Mouse (Mus musculus): ENCODE data around the gene Ybx2. TPM values are rescaled to one million over a fixed set of nuclear protein-coding genes. Genes with fewer than 3 reads are reported as not detected.

Ybx2 gene
- polyA plus RNA-seq, 1 experiment from 2014 or later = 0.42 TPM

DNA sequence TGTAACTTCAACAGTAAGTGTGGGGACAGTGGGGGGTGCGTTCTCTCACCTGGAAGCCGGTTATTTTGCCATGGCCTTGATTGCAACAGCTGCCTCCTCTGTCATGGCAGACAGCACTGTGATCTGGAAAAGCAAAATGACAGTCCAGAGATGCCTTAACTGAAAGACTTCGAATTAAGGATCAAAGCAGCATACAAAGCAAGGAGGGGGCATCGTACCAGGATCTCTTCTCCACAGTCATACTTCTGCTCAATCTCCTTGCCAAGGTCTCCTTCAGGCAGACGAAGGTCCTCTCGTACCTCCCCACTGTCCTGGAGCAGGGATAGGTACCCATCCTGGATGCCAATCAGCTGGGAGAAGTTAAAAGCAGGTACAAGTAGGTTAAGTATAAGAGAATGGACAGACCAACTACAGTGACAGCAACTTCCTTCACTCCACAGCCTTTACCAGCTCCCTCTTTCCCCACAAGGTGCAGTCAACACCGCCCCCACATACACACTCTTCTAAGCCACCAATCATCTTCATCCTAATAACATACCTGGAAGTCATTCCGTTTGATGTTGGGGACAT, 18.1 kb upstream of the Ybx2 start:
- no peak overlapping the region for H3K4me2 ChIP-seq (replicated peaks; ENCODE audit: low read depth)
- no peak overlapping the region for H3K9ac ChIP-seq (ENCODE audit: low read depth, low read length)
- TF ChIP-seq CTCF (IDR thresholded peaks at IDR 0.05; ENCODE audit: low read depth) = no peak
- 0 out of 2 replicates have a peak, but pooled peaks cover 5% of the 10 kb centered on the region for H3K4me1 ChIP-seq (replicated peaks; ENCODE audit: control insufficient read depth, insufficient read depth, low read length)
- 81% methylated on average over 8 of the region's 8 CpGs for WGBS
- H3K27me3 ChIP-seq (replicated peaks; ENCODE audit: control insufficient read depth, insufficient read depth, low read length) = no peaks in the 10 kb centered on the region
- no peak for ATAC-seq
- H3K4me3 ChIP-seq (ENCODE audit: low read depth, low read length) = no peak overlapping the region
- H3K36me3 ChIP-seq (ENCODE audit: control insufficient read depth, insufficient read depth) = peaks cover 47% of the 10 kb centered on the region
- H3K27ac ChIP-seq (ENCODE audit: low read depth, low read length) = no peak overlapping the region; the same call in 1 of the 2 replicates
- H3K9me3 ChIP-seq (ENCODE audit: control insufficient read depth) = no peaks in the 10 kb centered on the region

DNA sequence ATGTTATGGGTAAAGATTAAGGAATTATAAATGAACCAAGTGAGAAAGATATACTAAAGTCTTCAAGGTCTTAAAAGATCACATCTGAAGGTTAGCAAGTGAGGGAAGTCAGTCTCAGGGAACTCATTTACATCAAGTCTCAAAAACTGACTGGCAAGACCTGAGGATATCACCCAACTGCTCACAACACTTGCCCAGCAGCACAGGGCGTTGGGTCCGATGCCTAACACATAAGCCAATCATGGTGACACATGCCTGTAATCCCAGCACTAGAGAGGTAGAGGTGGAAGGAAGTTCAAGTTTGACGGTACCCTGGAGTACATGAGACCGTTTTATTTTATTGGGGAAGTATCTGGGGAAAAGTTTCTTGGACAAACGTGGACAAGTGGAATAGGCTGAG, 17.5 kb upstream of the Ybx2 start:
- no peak overlapping the region for H3K4me3 ChIP-seq (ENCODE audit: low read depth, low read length)
- 0 out of 2 replicates have a peak, but pooled peaks cover 5% of the 10 kb centered on the region for H3K4me1 ChIP-seq (replicated peaks; ENCODE audit: control insufficient read depth, insufficient read depth, low read length)
- no peak overlapping the region for H3K27ac ChIP-seq (ENCODE audit: low read depth, low read length)
- TF ChIP-seq CTCF (IDR thresholded peaks at IDR 0.05; ENCODE audit: low read depth) = no peak
- no peak overlapping the region for H3K4me2 ChIP-seq (replicated peaks; ENCODE audit: low read depth)
- ATAC-seq = no peak
- 68% methylated on average over 5 of the region's 5 CpGs for WGBS
- no peaks in the 10 kb centered on the region for H3K27me3 ChIP-seq (replicated peaks; ENCODE audit: control insufficient read depth, insufficient read depth, low read length)
- peaks cover 41% of the 10 kb centered on the region for H3K36me3 ChIP-seq (ENCODE audit: control insufficient read depth, insufficient read depth)
- H3K9ac ChIP-seq (ENCODE audit: low read depth, low read length) = no peak overlapping the region
- no peaks in the 10 kb centered on the region for H3K9me3 ChIP-seq (ENCODE audit: control insufficient read depth)

DNA sequence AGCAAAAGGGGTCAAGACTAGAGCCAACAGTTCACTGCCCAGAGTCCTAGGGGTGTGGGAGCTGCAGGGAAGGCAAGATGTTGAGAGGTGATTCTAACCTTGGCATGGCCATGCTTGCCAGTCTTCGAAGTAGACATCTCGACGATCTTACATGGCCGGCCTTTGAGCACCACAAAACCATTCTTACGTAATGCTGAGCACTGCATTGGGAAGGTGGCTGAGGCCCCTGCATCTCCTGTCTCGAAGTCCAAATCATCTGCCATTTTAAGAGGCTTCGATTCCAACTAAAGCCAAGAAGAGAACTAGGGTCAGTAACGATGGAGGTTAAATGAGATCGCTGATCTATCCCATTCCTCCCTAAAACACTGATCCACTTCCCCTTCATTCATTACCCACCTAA, 16.5 kb upstream of the Ybx2 start:
- 0 out of 2 replicates have a peak, but pooled peaks cover 5% of the 10 kb centered on the region for H3K4me1 ChIP-seq (replicated peaks; ENCODE audit: control insufficient read depth, insufficient read depth, low read length)
- H3K36me3 ChIP-seq (ENCODE audit: control insufficient read depth, insufficient read depth) = peaks cover 37% of the 10 kb centered on the region
- H3K4me3 ChIP-seq (ENCODE audit: low read depth, low read length) = peak overlapping the region; percentile 70
- WGBS = 59% methylated on average over 9 of the region's 9 CpGs
- H3K4me2 ChIP-seq (replicated peaks; ENCODE audit: low read depth) = peak overlapping the region; percentile 94
- H3K9me3 ChIP-seq (ENCODE audit: control insufficient read depth) = no peaks in the 10 kb centered on the region
- TF ChIP-seq CTCF (IDR thresholded peaks at IDR 0.05; ENCODE audit: low read depth) = no peak
- peak overlapping the region; percentile 11; the same call in 1 of the 2 replicates for H3K27ac ChIP-seq (ENCODE audit: low read depth, low read length)
- H3K9ac ChIP-seq (ENCODE audit: low read depth, low read length) = no peak overlapping the region
- no peak for ATAC-seq
- H3K27me3 ChIP-seq (replicated peaks; ENCODE audit: control insufficient read depth, insufficient read depth, low read length) = no peaks in the 10 kb centered on the region

DNA sequence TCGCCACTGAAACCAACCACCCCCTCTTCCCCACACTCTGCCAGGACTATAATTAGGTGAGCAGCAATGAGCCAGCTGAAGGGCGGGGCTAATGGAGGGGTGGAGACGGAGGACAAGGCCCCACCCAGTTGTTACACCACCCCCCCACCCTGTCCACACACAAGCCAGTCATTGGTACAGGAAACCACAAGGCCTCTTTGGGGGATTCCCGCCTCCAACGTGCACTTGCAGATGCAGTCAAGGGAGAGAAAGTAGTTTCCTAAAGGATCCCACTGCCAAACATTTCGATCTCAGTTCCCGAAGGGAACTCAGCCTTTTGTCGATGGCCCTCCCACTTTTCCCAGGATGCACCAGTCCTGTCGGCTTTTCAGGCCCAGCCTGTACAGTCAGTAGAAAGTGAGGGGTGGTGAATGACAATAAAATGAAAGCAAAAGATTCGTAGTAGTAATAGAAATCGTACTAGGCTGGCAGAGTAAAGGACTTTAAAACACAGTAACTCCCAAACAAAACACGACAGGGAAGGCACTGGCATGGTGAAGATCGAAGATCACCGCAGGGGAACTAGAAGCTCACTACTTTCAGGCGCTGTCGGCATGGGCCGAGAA, 15.8 kb upstream of the Ybx2 start:
- peaks cover 37% of the 10 kb centered on the region for H3K36me3 ChIP-seq (ENCODE audit: control insufficient read depth, insufficient read depth)
- no peaks in the 10 kb centered on the region for H3K27me3 ChIP-seq (replicated peaks; ENCODE audit: control insufficient read depth, insufficient read depth, low read length)
- peak overlapping the region; percentile 87 for H3K9ac ChIP-seq (ENCODE audit: low read depth, low read length)
- peak; percentile 20 for ATAC-seq
- peak overlapping the region; percentile 94 for H3K4me2 ChIP-seq (replicated peaks; ENCODE audit: low read depth)
- WGBS = under 1% methylated on average over 17 of the region's 17 CpGs
- 0 out of 2 replicates have a peak, but pooled peaks cover 5% of the 10 kb centered on the region for H3K4me1 ChIP-seq (replicated peaks; ENCODE audit: control insufficient read depth, insufficient read depth, low read length)
- H3K9me3 ChIP-seq (ENCODE audit: control insufficient read depth) = no peaks in the 10 kb centered on the region
- H3K4me3 ChIP-seq (ENCODE audit: low read depth, low read length) = peak overlapping the region; percentile 70
- H3K27ac ChIP-seq (ENCODE audit: low read depth, low read length) = peak overlapping the region; percentile 98
- no peak for TF ChIP-seq CTCF (IDR thresholded peaks at IDR 0.05; ENCODE audit: low read depth)

DNA sequence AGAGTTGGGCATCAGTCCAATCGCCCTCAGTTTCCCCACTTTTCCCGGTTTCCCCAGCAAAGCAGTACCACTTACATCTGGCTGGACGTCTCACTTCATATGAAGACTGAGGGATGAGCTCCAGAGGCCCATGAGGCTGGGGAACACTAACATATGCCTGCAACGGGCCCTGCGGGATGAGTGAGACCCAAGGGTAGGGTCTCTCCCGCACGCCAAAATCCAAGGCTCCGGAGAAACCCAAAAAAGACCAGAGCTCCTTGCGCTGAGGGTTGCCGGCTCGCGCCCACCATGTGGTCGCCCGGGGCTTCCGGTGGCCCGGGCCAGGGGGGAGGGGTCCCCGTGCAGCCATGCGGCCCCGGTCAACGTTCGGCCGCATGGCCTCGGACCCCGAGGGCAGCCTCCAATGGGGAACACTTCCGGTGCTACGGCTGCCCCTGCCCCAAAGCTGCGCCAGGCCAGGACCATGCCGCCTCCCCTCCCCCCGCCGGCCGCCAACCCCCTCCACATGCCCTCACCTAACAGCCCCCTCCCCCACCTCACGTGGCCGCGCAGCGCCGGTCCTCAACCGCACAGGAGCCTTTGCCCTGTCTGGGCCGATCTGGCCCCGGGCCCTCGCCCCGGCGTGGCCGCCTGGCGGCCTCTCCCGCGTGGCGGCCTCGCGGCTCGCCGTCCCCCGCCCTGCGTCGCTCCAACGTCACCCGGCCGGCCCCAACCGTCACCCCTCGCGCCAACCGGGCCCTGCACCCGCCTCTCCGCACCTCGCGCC, 15.1 kb upstream of the Ybx2 start:
- Histone ChIP-seq H3K4me3 (ENCODE audit: low read depth, low read length) (peak overlapping the region; percentile 70), H3K4me1 (replicated peaks; ENCODE audit: control insufficient read depth, insufficient read depth, low read length) (0 out of 2 replicates have a peak, but pooled peaks cover 5% of the 10 kb centered on the region), H3K27me3 (replicated peaks; ENCODE audit: control insufficient read depth, insufficient read depth, low read length) (no peaks in the 10 kb centered on the region), H3K36me3 (ENCODE audit: control insufficient read depth, insufficient read depth) (peaks cover 36% of the 10 kb centered on the region), H3K9me3 (ENCODE audit: control insufficient read depth) (no peaks in the 10 kb centered on the region), H3K9ac (ENCODE audit: low read depth, low read length) (peak overlapping the region; percentile 87), H3K27ac (ENCODE audit: low read depth, low read length) (peak overlapping the region; percentile 98), H3K4me2 (replicated peaks; ENCODE audit: low read depth) (peak overlapping the region; percentile 94)
- no peak; the same call in 1 of the 2 replicates for TF ChIP-seq CTCF (IDR thresholded peaks at IDR 0.05; ENCODE audit: low read depth)
- under 1% methylated on average over 62 of the region's 65 CpGs for WGBS
- peak; percentile 32 for ATAC-seq
